Mouse (Mus musculus): ENCODE results near the gene Grn.

- TF ChIP-seq REST (IDR thresholded peaks at IDR 0.05; ENCODE audit: insufficient read depth, insufficient read length) = no peak
- no peak for TF ChIP-seq POLR2A (IDR thresholded peaks at IDR 0.05; ENCODE audit: insufficient read length, low read depth)
- TF ChIP-seq POLR2AphosphoS2 (IDR thresholded peaks at IDR 0.05; ENCODE audit: insufficient read length, low read depth) = no peak
Observed at GRCm38 (mm10) chr11:102433866-102434265, 3.8 kb downstream of the Grn start.
